Mouse (Mus musculus) spleen, adult 2 months (tissue): ENCODE data around the gene Bpifb9a.

Source experiments
- CTCF ChIP-seq: fragments of 200-500 bp; IDR thresholded peaks from 2 replicates; pipeline ENCODE4 v1.5.1; 2011; ENCODE audit warnings: mild to moderate bottlenecking, inconsistent platforms; ENCODE audit not compliant: insufficient read depth, insufficient read length, insufficient replicate concordance; ENCODE audit errors: extremely low read depth
- POLR2A ChIP-seq: fragments of 200-500 bp; IDR thresholded peaks from 2 replicates; pipeline ENCODE4 v1.6.1; 2011; ENCODE audit warnings: low read depth, low read length, inconsistent platforms

DNA sequence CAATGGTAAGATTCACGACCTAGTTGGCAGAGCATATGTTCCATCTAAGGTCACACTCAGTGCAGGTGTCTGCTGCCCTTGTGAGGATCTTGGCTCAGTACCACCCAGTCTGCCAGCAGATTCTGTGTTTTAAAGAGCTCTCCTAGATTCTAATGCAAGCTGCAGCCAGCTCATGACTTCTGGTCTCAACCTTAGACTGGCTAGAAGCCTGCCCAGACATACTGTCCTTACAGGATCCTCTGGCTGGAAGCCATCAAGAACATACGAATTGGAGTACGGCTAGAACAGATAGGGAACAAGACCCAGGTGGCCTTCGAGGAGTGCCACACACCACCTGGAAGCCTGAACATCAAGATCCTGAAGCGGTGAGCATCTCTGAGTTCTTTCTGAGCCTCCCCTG, 29.8 kb upstream of the Bpifb9a start:
- TF ChIP-seq CTCF = no peak
- no peak for TF ChIP-seq POLR2A
